Mouse (Mus musculus) T-helper 1 cell (primary cell): ENCODE measurements at regions not wholly inside any gene's neighbourhood (a gene's known extent, or its start where the extent isn't known, plus 50 kb on each side); places are given as distances from the start of the nearest gene placed in this dataset.

Source experiments
- in situ Hi-C: fragments of 300-600 bp; cut with MboI, MseI; formaldehyde crosslinking; loops from one replicate; pipeline ENCODE4 v1.15.1; 2025; ENCODE audit warnings: high pct_unique_total_duplicates

DNA sequence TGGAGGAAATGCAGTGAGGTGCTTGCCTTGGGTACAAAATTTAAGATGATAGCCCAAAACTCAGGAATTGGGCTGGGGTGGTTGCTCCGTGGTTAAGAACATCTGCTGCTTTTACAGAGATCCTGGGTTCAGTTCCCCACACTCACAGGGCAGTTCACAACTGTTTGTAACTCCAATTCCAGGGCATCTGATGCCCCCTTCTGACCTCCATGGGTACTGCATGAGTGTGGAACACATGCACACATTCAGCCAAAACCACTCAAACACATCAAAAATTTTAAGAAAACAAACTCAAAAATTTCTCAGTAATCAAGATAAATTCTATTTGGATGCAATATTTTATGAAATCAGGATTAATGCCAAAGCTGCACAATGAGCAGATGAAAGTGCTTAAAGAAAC lies 157.8 kb upstream of the H2al1a start:
- in situ Hi-C loops = no loop called here

DNA sequence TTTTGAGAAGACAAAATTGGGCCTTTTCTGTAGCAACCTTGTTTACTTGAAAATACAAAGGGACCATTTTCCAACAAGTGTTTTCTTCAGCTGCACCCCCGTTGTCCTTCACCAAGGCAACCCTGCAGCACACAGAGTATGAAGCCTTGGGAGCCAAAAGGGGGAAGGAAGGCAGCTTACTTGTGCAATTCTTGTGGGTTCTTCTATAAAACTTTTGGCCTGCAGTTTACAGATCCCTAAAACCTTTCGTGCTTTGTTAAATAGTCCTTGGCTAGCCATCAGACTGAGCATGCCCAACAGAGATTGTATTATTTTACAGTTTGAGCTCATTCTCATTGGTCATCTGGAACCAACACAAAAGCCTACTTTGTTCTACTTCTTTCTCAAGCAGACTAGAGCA lies 140.6 kb upstream of the H2al1a start:
- in situ Hi-C loops = no loop called here

DNA sequence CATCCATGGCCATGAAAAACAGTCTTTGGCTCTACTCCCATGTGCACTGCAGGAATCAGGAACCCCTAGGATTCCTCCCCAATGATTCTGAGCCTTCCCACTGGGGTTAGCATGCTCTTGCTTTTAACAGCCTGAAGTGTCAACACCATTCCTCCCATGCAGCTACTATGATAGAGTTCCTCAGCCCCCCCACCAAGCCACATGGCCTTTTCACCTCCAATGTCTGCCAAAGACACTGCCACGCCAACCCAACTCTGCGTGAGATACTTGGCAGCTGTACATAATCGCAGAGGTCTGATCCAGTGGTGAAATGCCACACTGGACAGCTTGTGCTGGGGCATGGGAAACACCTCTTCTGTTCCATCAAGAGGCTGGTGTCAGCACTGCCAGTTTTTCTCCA lies 128.6 kb upstream of the H2al1a start:
- in situ Hi-C loops = no loop called here

DNA sequence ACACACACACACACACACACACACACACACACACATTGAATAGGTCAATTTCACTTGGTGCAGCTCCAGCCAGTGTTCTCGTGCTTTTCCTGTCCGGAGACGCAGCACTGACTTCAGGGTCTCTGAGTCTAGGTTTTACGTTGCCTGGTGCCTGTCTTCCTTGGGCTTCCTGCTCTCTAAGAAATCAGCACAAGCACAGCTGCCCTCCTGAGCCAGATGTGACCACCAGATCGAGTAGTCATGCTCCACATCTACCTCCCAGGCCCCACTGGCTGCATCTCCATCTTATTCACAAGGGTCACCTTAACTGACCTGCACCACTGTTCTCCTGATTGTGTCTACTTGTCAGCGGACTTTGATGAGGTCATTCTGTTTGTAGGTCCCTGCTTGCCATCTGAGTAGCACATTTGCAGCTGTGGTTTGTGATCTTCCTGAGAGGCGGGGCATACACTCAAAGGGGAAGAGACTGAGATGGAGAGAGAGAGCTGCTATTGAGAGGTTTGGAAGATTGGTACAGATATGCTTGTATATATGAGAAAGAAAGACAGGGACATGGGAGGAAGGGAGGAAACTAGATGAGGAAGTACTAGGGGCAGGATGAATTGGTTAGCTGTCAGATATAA lies 118.8 kb upstream of the H2al1a start:
- in situ Hi-C loops = no loop called here

DNA sequence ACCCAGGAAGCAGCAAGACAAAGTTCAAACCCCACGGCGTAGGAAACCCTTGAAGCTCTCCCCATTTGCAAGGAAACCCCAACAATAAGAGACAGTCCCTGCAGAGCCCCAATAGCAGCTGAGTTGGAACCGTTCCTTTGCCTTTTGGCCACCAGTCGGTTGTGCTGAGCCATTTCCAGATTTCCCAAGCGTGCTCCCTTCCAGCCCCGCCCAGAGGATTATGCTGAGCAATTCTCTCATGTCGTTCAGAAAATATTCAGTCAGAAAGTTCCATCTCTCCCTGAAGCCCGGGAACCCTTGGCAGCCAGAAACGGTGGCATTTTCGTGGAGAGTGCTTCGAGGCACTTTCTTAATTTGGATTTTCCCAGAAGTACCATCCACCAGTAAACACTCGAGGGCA lies 117.2 kb upstream of the H2al1a start:
- in situ Hi-C loops = no loop called here

DNA sequence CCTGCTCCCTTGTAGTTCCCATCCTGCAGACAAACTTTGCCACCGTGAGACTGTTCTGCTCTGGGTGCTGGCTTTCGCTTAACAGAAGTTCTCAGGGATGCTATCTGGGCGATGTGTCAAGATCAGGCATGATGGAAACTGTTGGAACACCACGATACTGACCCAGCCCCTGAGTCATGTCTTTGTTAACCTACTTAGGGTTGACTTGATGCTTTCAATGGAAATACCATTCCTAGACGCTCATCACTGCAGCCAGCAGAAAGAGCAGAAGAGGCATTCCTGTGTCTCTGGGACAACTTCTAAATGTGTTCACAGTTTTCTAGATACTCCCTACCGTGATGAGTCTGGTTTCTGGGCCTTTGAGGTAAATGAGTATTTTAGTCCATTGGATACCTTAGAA lies 108.2 kb upstream of the H2al1a start:
- in situ Hi-C loops = no loop called here

DNA sequence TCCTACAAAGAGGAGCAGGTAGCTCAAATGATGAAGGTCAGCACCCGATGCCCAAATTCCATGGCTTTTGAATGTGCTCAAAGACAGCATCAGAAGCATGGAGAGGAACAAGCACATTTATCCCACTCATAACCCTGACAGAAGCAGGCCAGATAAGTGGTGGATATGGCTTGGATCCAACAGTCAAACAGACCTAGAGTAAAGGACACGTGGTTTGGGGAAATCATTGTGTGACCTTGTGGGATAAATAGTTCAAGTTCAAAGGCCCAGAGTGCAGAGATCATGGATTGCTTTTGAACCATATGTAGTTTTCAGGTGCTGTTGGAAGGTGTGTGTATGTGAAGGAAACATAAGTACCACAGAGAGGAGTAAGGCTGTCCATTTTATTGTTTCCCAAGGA lies 94.9 kb upstream of the H2al1a start:
- in situ Hi-C loops = no loop called here

DNA sequence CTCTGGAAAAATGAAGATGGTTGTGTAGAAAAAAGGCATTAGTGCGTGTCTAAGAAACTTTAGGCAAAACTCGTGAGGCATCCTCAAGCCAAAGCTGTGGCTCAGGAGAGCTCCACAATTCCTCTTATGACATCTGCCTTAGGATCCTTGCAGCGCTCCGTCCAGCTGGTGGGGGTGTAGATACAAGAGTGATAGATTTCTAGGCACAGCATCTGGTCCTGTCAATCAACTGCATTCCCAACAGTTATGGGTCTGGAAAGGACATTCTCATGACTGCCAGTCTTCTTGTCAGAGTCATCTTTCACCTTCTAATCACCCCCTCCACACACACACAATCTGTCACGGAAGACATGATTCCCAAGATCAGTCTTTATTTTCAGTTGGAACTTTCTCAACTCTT lies 89.2 kb upstream of the H2al1a start:
- in situ Hi-C loops = no loop called here

DNA sequence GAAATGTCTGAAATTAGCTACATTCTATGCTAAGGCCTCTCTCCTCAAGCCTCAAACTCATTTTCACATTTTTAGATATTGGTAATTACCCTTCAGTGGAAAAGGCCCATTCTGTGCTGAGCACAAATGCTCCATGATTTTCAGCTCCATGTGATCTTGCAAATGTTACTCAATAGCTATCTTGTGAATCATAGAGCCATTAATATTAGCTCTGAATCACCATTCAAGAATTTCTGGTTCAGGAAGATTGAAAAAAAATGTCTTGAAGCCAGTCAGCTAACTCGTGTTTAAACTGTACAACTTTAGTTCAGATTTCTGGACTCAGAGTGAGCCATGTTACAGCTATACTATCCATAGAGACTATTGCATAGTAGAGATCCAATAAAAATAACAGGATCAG lies 86.2 kb upstream of the H2al1a start:
- in situ Hi-C loops = no loop called here

DNA sequence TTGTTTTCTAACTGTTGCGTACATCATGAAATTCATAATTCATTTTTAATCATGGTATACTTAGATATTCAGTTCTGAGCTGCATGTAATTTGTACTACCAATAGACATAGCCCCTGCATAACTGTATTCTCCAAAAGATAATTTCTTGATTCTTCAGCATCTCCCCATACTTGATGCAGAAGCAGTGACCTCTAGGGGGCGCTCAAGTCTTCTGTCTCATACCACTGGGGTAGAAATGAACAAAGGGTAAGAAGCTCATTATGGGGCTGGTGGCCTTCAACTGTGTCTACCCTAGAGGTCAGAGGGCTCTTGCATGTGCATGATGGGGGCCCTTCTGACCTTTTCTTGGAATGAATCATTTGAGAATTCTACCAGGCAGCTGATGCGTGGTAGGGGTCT lies 85.6 kb upstream of the H2al1a start:
- in situ Hi-C loops = no loop called here

DNA sequence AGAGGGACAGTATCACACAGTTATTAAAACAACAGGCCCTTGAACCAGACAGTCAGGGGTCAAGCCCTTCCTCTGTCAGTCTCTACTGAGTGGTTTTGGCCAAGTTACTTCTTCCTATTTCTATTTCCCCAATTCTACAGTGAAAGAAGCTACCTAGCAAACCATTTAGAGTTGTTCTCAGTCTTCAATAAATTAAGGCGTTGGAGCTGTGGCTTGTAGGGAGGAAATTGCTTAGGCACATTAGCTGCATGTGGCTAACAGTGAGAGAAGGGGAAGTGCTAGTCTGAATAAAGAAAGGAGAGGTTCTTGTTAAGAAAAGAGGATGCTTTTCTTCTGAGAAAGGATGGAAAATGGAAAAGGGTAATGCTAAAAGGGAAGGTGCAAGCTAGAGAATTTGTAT lies 60.0 kb upstream of the H2al1a start:
- in situ Hi-C loops = no loop called here

DNA sequence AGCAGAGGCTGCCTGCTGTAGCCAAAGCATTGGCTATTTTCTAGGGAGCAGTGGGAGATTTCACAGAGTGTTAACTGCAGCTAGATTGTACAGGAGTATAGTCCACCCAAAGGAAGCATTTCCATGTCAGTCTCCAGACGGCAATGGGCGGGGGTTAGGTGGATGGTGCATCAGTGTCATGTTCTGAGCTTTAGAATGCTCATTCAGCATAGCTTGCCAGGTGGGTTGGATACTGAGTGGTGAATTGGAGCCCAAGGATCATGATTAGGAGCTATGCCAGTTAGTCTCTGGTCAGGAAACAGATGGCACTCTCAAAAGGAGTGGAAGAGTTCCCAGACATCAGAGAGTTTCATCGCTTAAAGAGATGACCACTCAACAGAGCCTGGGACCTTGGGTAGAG lies 53.5 kb upstream of the H2al1a start:
- in situ Hi-C loops = no loop called here
